Mouse (Mus musculus) midbrain, embryonic 12.5 days (tissue): Measurements from ENCODE around the gene Hoxd10. TPM values are rescaled to one million over a fixed set of nuclear protein-coding genes. Genes with fewer than 3 reads are reported as not detected.

ENCODE experiments used
- ATAC-seq: fragments of 200-750 bp; cut with Nextera tagmentation; 2 replicates; pipeline ENCODE4 v1.8.0; 2017; ENCODE audit warnings: low read depth, moderate TSS enrichment, moderate library complexity; ENCODE audit not compliant: low FRiP score
- H3K27ac ChIP-seq: fragments of 300-500 bp; sonication (generic); replicated peaks from 2 replicates; pipeline ENCODE4 v1.5.1; 2016; ENCODE audit warnings: mild to moderate bottlenecking
- H3K27me3 ChIP-seq: fragments of 300-500 bp; sonication (generic); 2 replicates; pipeline ENCODE4 v1.6.1; 2016; ENCODE audit warnings: mild to moderate bottlenecking
- H3K36me3 ChIP-seq: fragments of 300-500 bp; sonication (generic); 2 replicates; pipeline ENCODE4 v1.6.1; 2016
- H3K4me1 ChIP-seq: fragments of 300-500 bp; sonication (generic); 2 replicates; pipeline ENCODE4 v1.6.1; 2016
- H3K4me2 ChIP-seq: fragments of 300-500 bp; sonication (generic); replicated peaks from 2 replicates; pipeline ENCODE4 v1.6.1; 2016; ENCODE audit warnings: mild to moderate bottlenecking, moderate library complexity
- H3K4me3 ChIP-seq: fragments of 300-500 bp; sonication (generic); 2 replicates; pipeline ENCODE4 v1.5.1; 2016; ENCODE audit warnings: mild to moderate bottlenecking
- H3K9ac ChIP-seq: fragments of 300-500 bp; sonication (generic); replicated peaks from 2 replicates; pipeline ENCODE4 v1.6.1; 2016; ENCODE audit warnings: mild to moderate bottlenecking, moderate library complexity
- H3K9me3 ChIP-seq: fragments of 300-500 bp; sonication (generic); 2 replicates; pipeline ENCODE4 v1.6.1; 2016; ENCODE audit warnings: mild to moderate bottlenecking
- WGBS: fragments of 180-500 bp; shearing (Covaris S2); methylation state at CpG from one replicate; pipeline ENCODE4 v1.1.7; 2016; 5-methylcytosine and 5-hydroxymethylcytosine counted together
- polyA plus RNA-seq: library from polyadenylated mRNA; unstranded; fragments of >200 nt; fragmentation: Nextera tagmentation; extraction: Ambion mirVana; gene quantifications from 2 replicates; pipeline ENCODE4 v1.2.1, GENCODE M21; 2016

Hoxd10 gene
- polyA plus RNA-seq, 1 experiment from 2014 or later: not detected

DNA sequence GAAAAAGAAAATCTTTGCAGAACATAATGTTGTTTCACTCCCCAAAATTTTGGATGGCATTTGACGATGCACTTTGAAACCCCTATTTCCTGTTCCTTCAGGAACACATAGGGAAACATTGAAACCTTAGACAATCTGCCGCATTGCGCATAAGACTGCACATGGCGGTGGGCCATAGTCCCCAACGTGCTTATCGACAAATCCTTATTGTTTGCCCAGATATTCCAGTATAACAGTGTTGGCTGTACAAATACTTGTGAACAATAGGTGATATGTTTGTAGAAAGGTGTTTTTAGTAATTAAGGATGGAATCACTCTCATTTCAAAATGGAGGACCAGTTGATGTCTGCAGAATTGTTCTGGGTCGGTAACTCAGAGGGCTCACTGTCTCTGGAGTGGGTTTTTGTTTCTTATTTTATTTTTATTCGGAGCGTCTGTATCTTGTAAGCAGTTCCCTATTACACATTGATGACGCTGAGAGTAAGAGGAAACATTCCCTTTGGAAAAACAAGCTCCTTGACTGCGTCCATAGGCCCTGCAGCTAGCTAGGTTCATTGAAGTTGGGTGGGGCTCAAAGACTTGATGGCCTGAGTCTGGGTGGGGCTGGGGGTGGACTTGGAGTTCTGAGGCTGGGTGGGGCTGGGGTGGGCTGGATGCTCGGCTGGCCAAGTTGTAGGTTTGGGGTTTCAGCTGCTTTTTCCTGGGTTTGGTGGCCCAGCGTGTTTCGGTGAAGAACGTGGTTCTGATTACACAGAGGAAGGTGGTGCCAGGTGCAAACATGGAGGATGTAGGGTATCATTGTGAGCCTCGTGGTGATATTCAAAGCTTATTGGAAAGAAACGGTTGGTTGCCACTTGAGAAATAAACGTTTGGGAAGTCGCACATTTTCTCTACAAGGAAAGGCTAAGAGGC lies 21.8 kb downstream of the Hoxd10 start:
- H3K27me3 ChIP-seq: peaks cover 99% of the 10 kb centered on the region
- no peak for ATAC-seq
- no peak overlapping the region for H3K27ac ChIP-seq
- no peak overlapping the region for H3K4me3 ChIP-seq
- H3K4me1 ChIP-seq: peaks cover 10% of the 10 kb centered on the region
- no peaks in the 10 kb centered on the region for H3K36me3 ChIP-seq
- no peak overlapping the region for H3K9ac ChIP-seq
- no peaks in the 10 kb centered on the region for H3K9me3 ChIP-seq
- WGBS: 5% methylated on average over 19 of the region's 19 CpGs
- H3K4me2 ChIP-seq: no peak overlapping the region

DNA sequence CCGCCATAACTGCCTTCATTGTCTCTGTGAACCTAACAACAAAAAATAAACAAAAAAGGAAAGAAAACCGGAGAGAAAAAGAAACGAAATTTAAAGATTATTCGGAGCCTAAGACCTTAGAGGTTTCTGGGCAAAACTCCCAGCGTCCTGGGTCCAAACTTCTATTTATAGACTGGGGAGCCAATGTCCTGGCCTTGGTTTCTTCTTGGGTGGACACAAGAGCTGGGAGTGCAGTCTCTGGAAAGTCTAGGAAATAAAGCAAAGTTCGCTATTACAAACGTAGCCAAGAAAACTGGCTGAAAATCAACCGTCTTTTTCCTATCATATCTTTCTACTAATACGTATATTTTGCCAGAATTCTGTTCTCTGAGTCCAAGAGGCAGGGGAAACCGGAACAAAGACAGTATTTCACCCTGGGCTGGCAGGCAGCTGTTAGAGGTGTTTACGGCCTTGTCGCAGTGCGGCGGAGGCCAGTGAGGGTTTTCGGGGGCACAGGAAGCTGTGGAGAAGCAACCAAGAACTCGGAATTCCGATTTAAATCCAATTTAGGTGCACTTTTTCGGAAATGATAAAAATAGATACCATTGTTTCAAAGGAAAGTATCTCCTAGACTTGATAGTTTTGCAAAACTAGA lies 22.5 kb downstream of the Hoxd10 start:
- Histone ChIP-seq H3K9ac (no peak overlapping the region), H3K4me2 (no peak overlapping the region), H3K9me3 (no peaks in the 10 kb centered on the region), H3K36me3 (no peaks in the 10 kb centered on the region), H3K27me3 (peaks cover 99% of the 10 kb centered on the region), H3K4me1 (peaks cover 10% of the 10 kb centered on the region), H3K4me3 (no peak overlapping the region), H3K27ac (no peak overlapping the region)
- WGBS: 2% methylated on average over 18 of the region's 18 CpGs
- no peak for ATAC-seq

DNA sequence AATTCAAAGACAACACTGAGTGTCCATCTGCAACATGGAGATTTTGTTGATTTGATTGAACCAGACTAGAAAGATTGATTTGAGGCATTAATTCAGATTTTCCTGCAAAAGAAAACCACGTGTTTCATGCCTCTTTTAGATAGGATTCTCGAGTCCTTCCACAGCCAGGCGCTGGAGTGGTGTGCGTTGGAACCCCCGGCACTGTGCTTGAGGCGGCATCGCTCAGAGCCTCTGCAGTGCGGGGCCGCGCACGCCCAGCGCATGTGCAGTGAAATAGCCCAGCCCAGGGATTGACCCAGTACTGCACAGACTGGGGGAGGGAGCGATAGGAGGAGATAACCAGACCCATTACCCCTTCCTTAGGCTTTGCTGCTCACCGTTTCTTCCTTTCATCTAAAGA lies 23.2 kb downstream of the Hoxd10 start:
- Histone ChIP-seq H3K9ac (no peak overlapping the region), H3K4me1 (peaks cover 10% of the 10 kb centered on the region), H3K27me3 (peaks cover 99% of the 10 kb centered on the region), H3K4me2 (no peak overlapping the region), H3K9me3 (no peaks in the 10 kb centered on the region), H3K27ac (no peak overlapping the region), H3K4me3 (no peak overlapping the region), H3K36me3 (no peaks in the 10 kb centered on the region)
- no peak for ATAC-seq
- 0% methylated on average over 14 of the region's 14 CpGs for WGBS

DNA sequence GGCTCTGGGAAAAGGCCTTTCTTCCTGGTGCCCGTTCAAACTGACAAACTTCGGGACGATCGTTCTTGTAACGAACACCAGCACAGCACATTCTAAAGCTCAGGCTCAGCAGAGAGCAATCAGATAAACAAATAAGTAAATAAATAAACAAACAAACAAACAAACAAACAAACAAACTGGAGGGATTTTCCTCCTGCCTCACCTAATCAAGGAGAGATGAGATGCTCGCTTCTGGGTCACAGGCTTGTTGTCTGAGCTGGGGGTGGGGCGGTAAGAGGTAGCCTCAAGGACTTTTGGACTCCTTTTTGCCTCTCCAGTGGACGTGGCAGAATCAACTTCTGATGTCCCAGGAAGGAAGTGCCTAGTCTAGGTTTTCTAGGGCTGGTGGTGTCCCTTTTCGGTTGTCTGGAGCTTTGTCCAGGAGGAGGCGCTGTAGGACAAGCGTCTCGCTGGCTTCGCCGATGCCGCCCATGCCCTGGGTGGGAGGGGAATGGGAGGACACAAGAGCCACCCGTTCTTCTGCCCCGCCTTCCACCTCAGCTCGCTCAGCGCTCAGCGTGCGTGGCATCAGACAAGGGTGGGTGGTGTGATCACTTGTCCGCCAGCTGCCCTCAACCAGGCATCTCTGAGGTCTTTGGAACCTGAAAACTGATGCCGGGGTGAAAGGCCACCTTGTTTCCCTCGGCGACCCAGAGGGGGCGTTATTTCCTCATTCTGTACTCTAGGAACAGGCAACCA lies 23.9 kb downstream of the Hoxd10 start:
- no peak overlapping the region for H3K9ac ChIP-seq
- ATAC-seq: peak; percentile 79
- peak overlapping the region; percentile 18; the same call in 1 of the 2 replicates for H3K4me3 ChIP-seq
- H3K36me3 ChIP-seq: no peaks in the 10 kb centered on the region
- H3K9me3 ChIP-seq: no peaks in the 10 kb centered on the region
- H3K27me3 ChIP-seq: peaks cover 99% of the 10 kb centered on the region
- H3K4me2 ChIP-seq: peak overlapping the region; percentile 45
- WGBS: 3% methylated on average over 26 of the region's 26 CpGs
- no peak overlapping the region for H3K27ac ChIP-seq
- peaks cover 10% of the 10 kb centered on the region for H3K4me1 ChIP-seq

DNA sequence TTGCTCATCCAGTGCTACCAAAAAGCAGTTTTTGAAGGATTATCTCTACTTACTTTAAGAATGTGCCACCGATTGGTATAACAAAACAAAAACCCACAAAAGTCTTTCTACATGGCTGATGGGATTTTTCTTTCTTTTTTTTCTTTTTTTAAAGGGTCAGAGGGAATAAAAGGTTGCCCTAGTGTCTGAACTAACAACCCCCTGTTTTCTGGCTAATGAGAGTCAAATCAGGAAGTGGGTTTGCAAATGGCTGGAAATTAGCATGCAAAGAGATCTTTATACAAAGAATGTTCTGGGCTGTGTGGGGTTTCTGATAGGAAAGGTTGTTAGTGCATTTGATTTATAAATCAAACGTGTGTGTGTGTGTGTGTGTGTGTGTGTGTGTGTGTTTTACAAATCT lies 28.7 kb downstream of the Hoxd10 start:
- Histone ChIP-seq H3K4me3 (no peak overlapping the region), H3K4me1 (peaks cover 4% of the 10 kb centered on the region; the same call in 1 of the 2 replicates), H3K36me3 (no peaks in the 10 kb centered on the region), H3K27ac (no peak overlapping the region), H3K9me3 (no peaks in the 10 kb centered on the region), H3K4me2 (no peak overlapping the region), H3K27me3 (peaks cover 100% of the 10 kb centered on the region), H3K9ac (no peak overlapping the region)
- WGBS: 5% methylated on average over 2 of the region's 2 CpGs
- ATAC-seq: no peak

DNA sequence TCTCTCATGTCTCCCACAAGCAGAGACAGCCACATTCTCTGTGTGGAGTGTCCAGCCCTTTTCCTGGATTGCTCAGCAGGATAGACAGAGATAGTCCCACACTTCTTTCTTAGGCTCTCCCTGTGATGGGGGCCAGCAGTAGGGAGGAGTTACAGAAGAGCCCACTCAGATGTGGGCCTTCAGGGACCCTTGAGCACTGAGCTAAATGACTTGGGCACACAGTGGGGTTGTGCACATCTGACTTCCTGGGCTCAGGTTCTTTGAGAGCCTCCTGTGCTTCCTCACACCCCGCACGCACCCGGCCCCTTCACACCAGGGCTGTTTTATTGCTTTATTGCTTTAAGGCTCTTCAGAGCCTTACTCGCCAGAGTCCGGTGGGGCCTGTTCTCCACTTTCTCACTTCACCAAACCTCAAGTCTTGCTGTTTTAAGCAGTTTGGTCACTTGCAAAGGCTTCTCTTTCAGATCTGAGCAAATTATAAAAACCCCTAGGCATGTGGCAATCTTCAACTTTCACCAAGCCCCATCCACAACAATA lies 29.3 kb downstream of the Hoxd10 start:
- no peak overlapping the region for H3K27ac ChIP-seq
- H3K4me3 ChIP-seq: no peak overlapping the region
- ATAC-seq: no peak
- no peak overlapping the region for H3K4me2 ChIP-seq
- no peaks in the 10 kb centered on the region for H3K36me3 ChIP-seq
- peaks cover 100% of the 10 kb centered on the region for H3K27me3 ChIP-seq
- WGBS: 0% methylated on average over 5 of the region's 5 CpGs
- no peaks in the 10 kb centered on the region for H3K9me3 ChIP-seq
- H3K9ac ChIP-seq: no peak overlapping the region
- peaks cover 1% of the 10 kb centered on the region; the same call in 1 of the 2 replicates for H3K4me1 ChIP-seq

DNA sequence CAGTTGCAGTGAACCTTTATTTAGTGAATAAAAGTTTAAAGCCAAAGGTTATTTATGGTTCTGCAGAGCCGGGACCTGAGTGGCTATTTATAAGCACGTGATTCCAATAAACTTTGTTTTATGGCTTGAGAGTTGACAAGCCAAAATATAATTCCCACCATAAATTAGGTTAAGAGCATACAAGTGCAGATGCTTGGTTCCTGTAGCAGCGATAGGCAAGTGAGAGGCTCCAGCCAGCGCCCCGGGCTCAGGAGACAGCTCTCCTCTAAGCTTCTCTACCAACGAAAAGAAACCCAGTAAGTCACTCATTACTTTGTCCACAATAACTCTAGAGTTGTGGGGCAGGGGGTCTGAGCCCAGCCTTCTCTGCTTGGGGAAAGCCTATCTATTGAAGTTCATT lies 30.2 kb downstream of the Hoxd10 start:
- whole genome bisulfite sequencing: 3% methylated on average over 6 of the region's 6 CpGs
- ATAC-seq: no peak
- Histone ChIP-seq H3K4me3 (no peak overlapping the region), H3K27ac (no peak overlapping the region), H3K9me3 (no peaks in the 10 kb centered on the region), H3K27me3 (peaks cover 100% of the 10 kb centered on the region), H3K4me1 (no peaks in the 10 kb centered on the region), H3K36me3 (no peaks in the 10 kb centered on the region), H3K9ac (no peak overlapping the region), H3K4me2 (no peak overlapping the region)

DNA sequence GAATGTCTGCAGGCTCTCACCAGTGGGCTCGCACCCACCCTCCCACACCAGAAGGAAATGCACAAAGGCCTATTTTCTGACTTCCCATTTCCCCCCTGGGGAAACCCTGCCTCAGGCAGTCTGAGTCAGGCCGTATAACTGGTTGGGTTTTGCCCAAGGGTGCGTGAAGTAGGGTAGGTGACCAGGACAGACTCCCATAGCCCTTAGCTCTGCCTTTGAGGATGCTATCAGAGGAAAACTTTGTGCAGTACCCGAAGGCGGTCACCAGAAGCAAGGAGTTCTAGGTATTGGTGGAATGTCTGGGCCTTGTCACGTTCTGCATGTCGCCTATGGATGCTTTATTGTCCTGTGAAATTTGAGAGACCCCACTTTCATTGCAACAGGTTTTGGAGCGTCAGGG lies 31.2 kb downstream of the Hoxd10 start:
- Histone ChIP-seq H3K4me3 (no peak overlapping the region), H3K36me3 (no peaks in the 10 kb centered on the region), H3K4me2 (no peak overlapping the region), H3K27ac (no peak overlapping the region), H3K4me1 (0 out of 2 replicates have a peak, but pooled peaks cover 5% of the 10 kb centered on the region), H3K9ac (no peak overlapping the region), H3K27me3 (peaks cover 100% of the 10 kb centered on the region), H3K9me3 (no peaks in the 10 kb centered on the region)
- WGBS: 5% methylated on average over 8 of the region's 8 CpGs
- ATAC-seq: no peak

DNA sequence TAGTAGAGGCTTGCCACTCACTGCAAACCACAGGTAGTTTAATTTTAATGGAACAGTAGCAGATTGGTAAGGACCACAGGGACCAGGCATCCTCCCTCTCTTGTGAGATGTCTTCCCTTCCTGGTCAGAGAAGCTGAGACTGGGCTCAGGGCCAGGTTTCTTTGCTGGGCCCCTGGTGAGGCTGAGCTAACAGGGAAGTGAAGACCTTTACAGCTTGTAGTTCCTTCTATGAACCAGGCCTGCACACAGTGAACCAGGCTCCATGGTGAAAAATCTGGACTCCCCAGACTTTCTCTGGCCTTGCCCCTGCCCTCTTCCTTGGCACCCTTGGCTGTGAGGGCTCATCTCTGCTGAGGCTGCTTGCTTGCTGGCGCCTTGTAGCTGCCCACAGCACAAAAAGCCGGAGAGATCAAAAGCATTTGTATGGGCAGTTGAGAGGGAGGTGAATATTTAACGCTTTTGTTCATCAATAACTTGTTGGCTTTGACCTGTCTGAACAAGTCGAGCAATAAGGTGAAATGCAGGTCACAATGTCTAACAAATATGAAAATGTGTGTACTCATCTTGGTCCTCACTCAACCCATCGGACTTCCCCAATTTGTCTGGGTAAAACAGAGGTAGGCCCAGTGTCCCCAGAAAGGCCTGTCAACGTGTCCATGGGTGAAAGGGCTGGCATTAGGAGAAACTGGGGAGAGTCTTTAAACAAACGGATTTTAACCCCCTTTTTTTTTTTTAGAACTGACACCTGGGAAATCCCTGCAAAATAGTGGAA lies 32.7 kb downstream of the Hoxd10 start:
- WGBS: 6% methylated on average over 7 of the region's 7 CpGs
- H3K27me3 ChIP-seq: peaks cover 100% of the 10 kb centered on the region
- no peak for ATAC-seq
- H3K36me3 ChIP-seq: no peaks in the 10 kb centered on the region
- no peak overlapping the region for H3K4me3 ChIP-seq
- H3K4me2 ChIP-seq: no peak overlapping the region
- H3K27ac ChIP-seq: no peak overlapping the region
- H3K4me1 ChIP-seq: 0 out of 2 replicates have a peak, but pooled peaks cover 5% of the 10 kb centered on the region
- no peaks in the 10 kb centered on the region for H3K9me3 ChIP-seq
- no peak overlapping the region for H3K9ac ChIP-seq

DNA sequence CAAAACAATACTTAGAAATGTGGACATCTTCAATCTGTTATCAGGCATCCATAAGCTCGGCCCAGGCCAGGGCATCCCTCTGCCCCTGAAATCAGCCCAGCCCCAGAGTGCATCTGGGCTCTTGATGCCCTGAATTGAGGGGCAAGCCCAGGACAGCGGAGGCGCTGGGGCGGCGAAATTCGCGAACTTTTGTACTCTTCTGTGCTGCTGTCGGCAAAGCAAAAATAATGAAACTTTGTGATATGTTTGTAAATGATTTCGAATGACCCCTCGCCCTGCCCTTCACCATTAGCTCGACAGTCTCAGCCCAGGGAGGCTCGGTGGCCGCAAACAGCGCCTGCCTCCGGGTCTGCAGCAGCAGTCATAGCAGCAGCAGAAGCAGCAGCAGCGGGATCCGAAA lies 33.4 kb downstream of the Hoxd10 start:
- Histone ChIP-seq H3K27ac (no peak overlapping the region), H3K36me3 (no peaks in the 10 kb centered on the region), H3K9me3 (no peaks in the 10 kb centered on the region), H3K27me3 (peaks cover 99% of the 10 kb centered on the region), H3K4me3 (no peak overlapping the region), H3K4me2 (no peak overlapping the region), H3K4me1 (0 out of 2 replicates have a peak, but pooled peaks cover 5% of the 10 kb centered on the region), H3K9ac (no peak overlapping the region)
- no peak for ATAC-seq
- WGBS: 2% methylated on average over 17 of the region's 17 CpGs

DNA sequence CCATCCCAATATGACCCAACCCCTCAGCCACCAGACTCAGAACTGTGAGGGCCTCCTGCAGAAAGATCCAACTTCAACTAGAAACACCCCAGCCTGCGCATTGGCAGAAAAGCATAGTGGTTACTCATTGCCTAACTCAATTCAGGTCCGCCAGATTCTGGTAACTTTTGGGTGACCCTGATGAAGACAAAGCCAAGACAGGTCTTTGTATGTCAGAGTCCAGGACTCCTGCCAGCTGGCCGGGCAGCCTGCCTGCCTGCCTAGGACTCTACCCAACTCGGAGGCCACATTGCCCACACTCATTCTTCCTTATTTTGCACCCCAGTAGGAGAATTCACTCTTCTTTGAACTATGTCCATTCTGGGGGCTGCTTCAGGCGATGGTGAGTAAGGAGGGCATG lies 34.8 kb downstream of the Hoxd10 start, which contains the start of gene Gm28230:
Gene Gm28230 (plus strand): TSS at position 178 of the 400 bp plus-strand sequence.
- ATAC-seq: no peak
- Histone ChIP-seq H3K9ac (no peak within 1 kb of the TSS), H3K27me3 (peaks cover 99% of the 10 kb centered on the region), H3K4me3 (peak within 1 kb of the TSS; percentile 14; the same call in 1 of the 2 replicates), H3K4me2 (peak within 1 kb of the TSS; percentile 14; the same call in 1 of the 2 replicates), H3K9me3 (no peaks in the 10 kb centered on the region), H3K36me3 (no peaks in the 10 kb centered on the region), H3K27ac (no peak within 1 kb of the TSS), H3K4me1 (0 out of 2 replicates have a peak, but pooled peaks cover 5% of the 10 kb centered on the region)
- 2% methylated on average over 5 of the region's 5 CpGs for WGBS
